In the genomic region with DNA sequence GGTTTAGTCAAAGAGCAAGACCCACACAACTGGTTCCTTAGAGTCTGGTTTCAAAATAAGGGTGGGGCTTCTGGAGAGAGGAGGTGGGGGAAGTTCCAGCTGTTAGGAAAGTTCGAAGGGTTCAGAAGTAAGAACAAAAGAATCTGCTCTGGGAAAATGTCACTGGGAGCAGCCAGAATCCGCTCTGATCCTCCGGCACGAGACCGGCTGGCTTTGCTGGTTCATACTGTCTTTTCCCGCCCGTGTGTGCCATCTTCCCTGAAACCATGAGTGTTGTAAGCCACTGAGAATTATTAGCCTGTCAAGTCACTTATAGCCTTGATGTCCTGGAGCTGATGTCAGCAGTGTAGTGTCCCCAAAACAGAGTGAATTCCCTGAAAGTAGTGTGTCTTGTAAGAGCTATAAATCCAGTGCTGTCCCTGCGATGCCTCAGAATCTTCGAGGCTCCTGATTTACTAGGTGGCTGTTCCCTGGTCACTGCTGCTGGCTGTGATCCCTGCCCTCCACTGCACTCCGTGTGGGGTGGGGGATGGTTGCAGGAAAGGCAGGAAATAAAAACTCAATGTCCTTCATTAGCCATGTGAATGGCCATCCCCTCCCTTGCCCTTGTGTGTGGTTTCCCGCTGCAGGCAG, we compare ENCODE assay signal across 9 mouse cellular contexts. TPM values are rescaled to one million over a fixed set of nuclear protein-coding genes. Genes with fewer than 3 reads are reported as not detected.
A peak's percentile ranks its signal among the peaks of the same experiment; 100 is the strongest.
DNase-seq lines count a peak whose midpoint lies in the region; ATAC-seq and TF ChIP-seq lines count a peak whose summit lies in the region.
"Had no signal": no experiment of that assay in that cellular context is flagged by ENCODE, and none has a peak within 500 bp of the region (broad histone marks: within the 10 kb centered on the region; RNA-seq: fewer than 3 reads in every experiment).

No protein-coding gene starts in this region.

- no peak overlapping the region for H3K4me3 ChIP-seq in hindbrain, embryonic 16.5 days (ENCODE audit: low read length)
- no peak overlapping the region for H3K4me3 ChIP-seq in hindbrain, postnatal 0 days (ENCODE audit: low read length)
- H3K4me3 ChIP-seq in limb, embryonic 14.5 days (replicated peaks; ENCODE audit: low read length), result no peak overlapping the region
- H3K4me3 ChIP-seq: liver, embryonic 13.5 days had no signal

- H3K9me3 ChIP-seq in hindbrain, embryonic 16.5 days (ENCODE audit: control insufficient read depth, low read length), result no peaks in the 10 kb centered on the region
- no peaks in the 10 kb centered on the region for H3K9me3 ChIP-seq in hindbrain, postnatal 0 days (ENCODE audit: low read length)
- H3K9me3 ChIP-seq in limb, embryonic 14.5 days (ENCODE audit: control insufficient read depth, low read length), result no peaks in the 10 kb centered on the region
- H3K9me3 ChIP-seq: liver, embryonic 13.5 days had no signal

- no peak overlapping the region for H3K4me2 ChIP-seq in hindbrain, embryonic 16.5 days (ENCODE audit: low read length)
- H3K4me2 ChIP-seq in hindbrain, postnatal 0 days (ENCODE audit: low read depth, low read length), result no peak overlapping the region
- H3K4me2 ChIP-seq in limb, embryonic 14.5 days (replicated peaks; ENCODE audit: low read depth, low read length, severe bottlenecking), result no peak overlapping the region
- H3K4me2 ChIP-seq: liver, embryonic 13.5 days had no signal

- WGBS in hindbrain, embryonic 16.5 days, result 40% methylated on average over 11 of the region's 11 CpGs
- 39% methylated on average over 11 of the region's 11 CpGs for WGBS in hindbrain, postnatal 0 days
- WGBS in limb, embryonic 14.5 days, result 39% methylated on average over 11 of the region's 11 CpGs

- H3K36me3 ChIP-seq in hindbrain, embryonic 16.5 days (ENCODE audit: control insufficient read depth, insufficient read depth, low read length), result no peaks in the 10 kb centered on the region
- no peaks in the 10 kb centered on the region for H3K36me3 ChIP-seq in hindbrain, postnatal 0 days (ENCODE audit: insufficient read depth, low read length)
- no peaks in the 10 kb centered on the region for H3K36me3 ChIP-seq in limb, embryonic 14.5 days (ENCODE audit: control insufficient read depth, insufficient read depth, low read length)
- H3K36me3 ChIP-seq: liver, embryonic 13.5 days had no signal

- H3K27ac ChIP-seq in hindbrain, embryonic 16.5 days (ENCODE audit: low read depth, low read length), result no peak overlapping the region
- no peak overlapping the region for H3K27ac ChIP-seq in hindbrain, postnatal 0 days
- no peak overlapping the region for H3K27ac ChIP-seq in limb, embryonic 14.5 days (replicated peaks; ENCODE audit: low read depth, low read length)
- H3K27ac ChIP-seq: liver, embryonic 13.5 days had no signal

- peak; percentile 19; the same call in 1 of the 2 replicates for ATAC-seq in hindbrain, embryonic 16.5 days
- ATAC-seq in hindbrain, postnatal 0 days, result no peak
- 0 out of 2 replicates have a peak, but pooled peaks have one; percentile 29 for ATAC-seq in limb, embryonic 14.5 days (ENCODE audit: low FRiP score, low read depth)
- ATAC-seq in activated CD4-positive, CD25-positive, alpha-beta regulatory T cell, adult 4 months, result no peak
- ATAC-seq in erythroblast, adult 5-6 weeks (replicated peaks; ENCODE audit: low FRiP score, poor library complexity, severe bottlenecking), result no peak

- TF ChIP-seq CTCF in hindbrain, postnatal 0 days (IDR thresholded peaks at IDR 0.05; ENCODE audit: low read depth), result no peak

- H3K4me1 ChIP-seq in hindbrain, embryonic 16.5 days (ENCODE audit: control insufficient read depth, insufficient read depth, low read depth, low read length), result peaks cover 5% of the 10 kb centered on the region
- H3K4me1 ChIP-seq in hindbrain, postnatal 0 days (ENCODE audit: insufficient read depth, low read length), result peaks cover 10% of the 10 kb centered on the region
- peaks cover 23% of the 10 kb centered on the region for H3K4me1 ChIP-seq in limb, embryonic 14.5 days (ENCODE audit: control insufficient read depth, insufficient read depth, low read length)

- TF ChIP-seq POLR2A in limb, embryonic 14.5 days (IDR thresholded peaks at IDR 0.05; ENCODE audit: borderline replicate concordance, extremely low read depth, insufficient read depth, insufficient read length), result no peak

- no peak for DNase-seq in hindbrain, postnatal 0 days (ENCODE audit: low spot score)
- DNase-seq in adrenal gland, postnatal 25 days, result peak; percentile 21
- peak; percentile 40 for DNase-seq in heart, postnatal 4 days
- DNase-seq in limb, embryonic 14.5 days (ENCODE audit: low spot score), result no peak
- DNase-seq in right cerebral cortex, postnatal 4 days, result no peak
- DNase-seq: liver, embryonic 13.5 days had no signal

- H3K9ac ChIP-seq in hindbrain, embryonic 16.5 days (ENCODE audit: low read depth, low read length), result no peak overlapping the region
- no peak overlapping the region for H3K9ac ChIP-seq in hindbrain, postnatal 0 days (replicated peaks; ENCODE audit: low read length)
- H3K9ac ChIP-seq in limb, embryonic 14.5 days (ENCODE audit: low read depth, low read length, severe bottlenecking), result no peak overlapping the region
- H3K9ac ChIP-seq: liver, embryonic 13.5 days had no signal

- no peaks in the 10 kb centered on the region for H3K27me3 ChIP-seq in hindbrain, embryonic 16.5 days (replicated peaks; ENCODE audit: control insufficient read depth, insufficient read depth, low read length)
- no peaks in the 10 kb centered on the region for H3K27me3 ChIP-seq in hindbrain, postnatal 0 days (ENCODE audit: insufficient read depth, low read length)
- H3K27me3 ChIP-seq in limb, embryonic 14.5 days (ENCODE audit: control insufficient read depth, insufficient read depth, low read length), result no peaks in the 10 kb centered on the region
- H3K27me3 ChIP-seq: liver, embryonic 13.5 days had no signal

RNA-seq across cellular contexts. Expression of a gene that starts 26.8 kb away (rescaled TPM):
- polyA plus RNA-seq in hindbrain, embryonic 16.5 days (2015; fragmentation: Nextera tagmentation; extraction: Ambion mirVana), result 8.0 and 9.8 TPM in 2 replicates
- total RNA-seq in hindbrain, postnatal 0 days (2014; rRNA removed), result 13.1 and 15.1 TPM in 2 replicates
- 11.2 and 12.1 TPM in 2 replicates for polyA plus RNA-seq in hindbrain, postnatal 0 days (2015; fragmentation: Nextera tagmentation; extraction: Ambion mirVana)
- 14.7 and 15.1 TPM in 2 replicates for total RNA-seq in adrenal gland, postnatal 25 days (2021)
- total RNA-seq in heart, postnatal 4 days (2021), result 10 to 100 TPM; 14.8 to 15.4 TPM
- polyA plus RNA-seq in limb, embryonic 14.5 days (2012; rRNA removed), result 14.9 and 16.3 TPM in 2 replicates
- 12.7 and 13.6 TPM in 2 replicates for polyA plus RNA-seq in limb, embryonic 14.5 days (2014; fragmentation: Nextera tagmentation; extraction: Ambion mirVana)
- 10 to 100 TPM; 11.0 to 23.3 TPM for polyA plus RNA-seq in activated CD4-positive, CD25-positive, alpha-beta regulatory T cell, adult 4 months (2017; shearing (Covaris generic))
- total RNA-seq in erythroblast, adult 5-6 weeks (2015; ENCODE audit: low replicate concordance), result 1.5 and 2.5 TPM in 2 replicates
- 1.3 and 1.9 TPM in 2 replicates for total RNA-seq in erythroblast, adult 5-6 weeks (2017; ENCODE audit: low replicate concordance)

Comparison
In these comparisons a context has a peak if more than half of its experiments do, and no peak if none do; other contexts are left out.
1. ATAC-seq: peak in hindbrain, embryonic 16.5 days (single experiment) and limb, embryonic 14.5 days (single experiment); none in hindbrain, postnatal 0 days (single experiment), activated CD4-positive, CD25-positive, alpha-beta regulatory T cell, adult 4 months (single experiment) and erythroblast, adult 5-6 weeks (single experiment).
2. DNase-seq: peak in adrenal gland, postnatal 25 days (single experiment) and heart, postnatal 4 days (single experiment); none in hindbrain, postnatal 0 days (single experiment), limb, embryonic 14.5 days (single experiment) and right cerebral cortex, postnatal 4 days (single experiment).